Mouse (Mus musculus) B cell, adult (primary cell): ENCODE measurements around the gene Serp2. TPM values are rescaled to one million over a fixed set of nuclear protein-coding genes. Genes with fewer than 3 reads are reported as not detected.

Source experiments
- total RNA-seq: library from RNA; stranded (reverse); gene quantifications from 4 replicates; pipeline ENCODE4 v1.2.4, GENCODE M21; 2023; ENCODE audit not compliant: inconsistent age

Gene Serp2
- total RNA-seq: 1.9 to 4.3 TPM (median 3.1 TPM) in 4 replicates

GRCm38 (mm10) chr14:76556852-76557208 is at the start of gene Serp2:
TSS of gene Serp2 (minus strand) at chr14:76556889.

Other genes with a start within 250 kb of the Serp2 start
- 93.7 to 117 TPM (median 105 TPM) in 4 replicates for gene Tsc22d1, start 141.9 kb downstream of the Serp2 start, total RNA-seq